Mouse (Mus musculus): ENCODE measurements around the gene Ccdc187.

The Ccdc187 gene

DNA sequence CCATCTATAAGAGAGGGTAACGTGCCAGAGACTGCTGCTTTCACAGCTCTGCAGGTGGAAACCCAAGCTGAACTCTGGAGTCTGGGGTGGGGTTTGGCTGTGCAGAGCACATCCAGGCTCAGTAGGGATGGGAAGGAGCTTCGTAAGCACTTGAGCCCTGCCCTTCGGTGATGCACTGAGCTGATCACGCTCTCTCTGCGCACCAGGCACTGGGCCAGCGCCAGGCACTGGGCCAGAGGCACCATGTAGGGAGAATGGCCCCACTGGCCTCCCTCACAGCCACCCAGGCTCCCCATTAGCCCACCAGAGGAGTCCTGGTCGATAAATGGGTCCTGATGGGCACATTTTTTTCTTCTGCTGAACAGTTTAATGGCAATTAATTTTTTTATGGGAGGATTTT is 8.6 kb downstream of the Ccdc187 start:
- CTCF ChIA-PET = no interaction called here

GRCm38 (mm10) chr2:26280594-26280993 is 13.8 kb downstream of the Ccdc187 start:
- CTCF ChIA-PET = no interaction called here

DNA sequence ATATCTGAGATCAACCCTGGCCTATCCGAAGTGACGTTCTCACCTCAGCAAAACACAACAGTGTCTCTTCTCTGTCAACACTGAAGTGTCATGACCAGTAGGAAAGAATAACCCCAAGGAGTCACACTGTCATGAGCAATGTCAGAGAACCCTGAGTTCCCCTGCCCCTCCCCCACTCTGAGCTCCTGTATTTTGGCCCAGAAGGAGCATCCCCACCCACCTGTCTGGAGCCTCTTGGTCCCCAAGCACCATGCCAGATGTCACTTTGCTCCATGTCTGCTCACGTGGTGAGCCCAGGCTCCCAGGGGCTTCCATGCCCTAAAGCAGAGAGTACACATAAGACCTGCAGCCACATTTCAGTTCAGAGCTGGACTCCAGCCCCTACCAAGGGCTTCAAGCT is 14.6 kb downstream of the Ccdc187 start:
- CTCF ChIA-PET = no interaction called here

DNA sequence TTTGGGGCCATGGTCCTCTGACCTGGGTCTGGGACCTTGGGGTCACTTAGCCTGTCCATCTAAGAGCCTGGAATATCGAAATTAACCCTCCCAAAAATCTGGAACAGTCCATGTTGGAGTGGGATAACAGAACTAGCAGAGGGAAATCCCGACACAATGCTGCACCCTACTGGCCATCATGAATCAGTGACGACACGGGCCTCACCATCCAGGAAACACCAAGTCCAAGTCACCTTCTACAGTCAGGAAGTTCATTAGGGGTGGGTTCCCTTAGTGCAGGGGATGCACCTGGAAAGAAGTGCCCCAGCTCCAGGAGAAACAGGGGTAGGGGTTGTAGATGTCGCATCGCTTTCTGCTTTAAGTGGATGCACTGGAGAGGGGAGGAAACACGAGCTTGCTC is 20.7 kb downstream of the Ccdc187 start:
- CTCF ChIA-PET = no interaction called here

- CTCF ChIA-PET = no interaction called here
Measured at GRCm38 (mm10) chr2:26268216-26268615, 26.1 kb downstream of the Ccdc187 start.

DNA sequence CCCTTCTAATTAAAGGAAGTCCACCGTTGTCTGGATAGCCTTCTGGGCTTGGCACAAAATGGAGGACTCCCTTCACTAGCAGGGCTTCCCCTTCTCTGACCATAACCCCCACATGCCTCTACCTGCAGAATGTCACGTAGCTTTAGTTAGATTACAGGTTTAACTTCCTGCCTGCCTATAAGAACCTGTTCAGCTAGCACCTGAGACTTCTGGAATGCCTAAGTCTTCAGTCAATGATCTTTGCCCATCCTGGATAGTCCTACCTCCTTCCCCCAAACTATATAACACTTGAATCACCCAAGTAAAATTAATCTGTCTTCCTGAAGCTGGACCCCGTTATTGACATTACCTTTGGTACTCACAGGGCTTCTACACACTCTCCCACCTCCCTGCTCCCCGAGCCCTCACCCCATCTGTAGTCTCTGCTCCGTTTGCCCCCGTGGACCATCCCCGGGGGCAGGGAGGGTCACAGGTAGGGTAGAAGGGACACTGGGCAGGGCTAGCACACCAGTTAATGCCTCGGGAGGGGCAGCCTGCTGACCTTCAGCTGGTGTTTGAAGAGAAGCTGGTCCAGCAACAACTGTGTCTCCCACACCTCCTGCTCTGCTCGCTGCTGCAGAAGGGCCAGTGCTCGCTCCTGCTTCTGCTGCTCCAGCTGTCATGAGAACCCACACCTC is 28.2 kb downstream of the Ccdc187 start:
- CTCF ChIA-PET = no interaction called here

DNA sequence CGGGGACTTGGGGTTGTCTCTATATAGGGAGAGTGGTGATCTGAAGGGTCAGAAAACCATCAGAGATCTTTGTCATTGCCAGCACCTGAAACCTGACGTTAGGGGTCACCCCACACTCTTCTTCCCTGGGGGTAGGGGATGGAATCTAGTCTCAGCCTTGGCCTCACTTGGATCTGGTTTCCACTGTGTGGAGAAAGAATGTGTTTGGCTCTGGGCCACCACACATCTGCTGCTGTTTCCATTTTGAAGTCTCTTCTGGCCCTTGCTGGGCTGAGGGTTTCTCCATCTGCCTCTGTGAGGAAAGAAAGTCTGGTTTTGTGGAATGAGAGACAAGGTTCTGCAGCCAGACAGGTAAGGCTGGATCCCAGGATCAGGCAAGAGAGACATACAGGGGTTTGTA is 29.3 kb downstream of the Ccdc187 start:
- CTCF ChIA-PET = no interaction called here

GRCm38 (mm10) chr2:26264646-26265045 is 29.7 kb downstream of the Ccdc187 start:
- CTCF ChIA-PET = no interaction called here

DNA sequence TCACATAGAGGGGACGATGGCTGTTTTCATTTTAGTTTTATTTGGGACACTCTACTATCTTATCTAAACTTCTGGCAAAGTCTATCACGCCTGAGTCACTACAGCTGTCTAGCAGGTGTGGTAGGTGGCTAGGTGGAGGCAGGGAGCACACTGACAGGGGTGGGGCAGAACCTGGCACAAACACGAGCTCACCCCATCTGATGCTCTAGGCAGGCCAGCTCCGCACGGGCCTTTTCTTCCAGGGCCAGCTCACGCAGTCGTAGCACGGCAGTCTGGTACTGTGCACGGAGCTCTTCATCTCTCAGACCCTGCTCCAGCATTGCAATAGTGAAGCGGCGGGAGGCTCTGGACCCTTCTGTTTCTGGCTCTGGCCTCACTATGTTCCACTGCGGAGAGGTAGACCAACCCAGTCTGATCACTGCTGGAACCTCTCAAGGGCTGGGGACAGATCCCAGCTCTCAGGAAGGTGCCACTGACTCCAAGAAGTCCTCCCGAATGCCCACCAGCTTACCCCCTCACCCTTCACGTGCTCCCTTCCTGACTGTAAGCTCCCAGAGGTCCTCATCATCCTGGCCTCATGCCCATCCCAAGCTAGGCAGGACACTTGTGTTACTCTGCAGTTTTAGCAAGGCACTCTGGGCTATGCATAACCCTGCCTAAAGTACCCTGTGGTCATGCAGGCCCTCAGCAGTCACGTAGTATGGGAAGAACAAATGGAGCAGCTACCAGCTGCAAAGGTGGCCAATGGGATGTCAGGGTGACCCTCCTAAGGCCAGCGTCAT is 36.9 kb downstream of the Ccdc187 start:
- CTCF ChIA-PET = no interaction called here

- CTCF ChIA-PET = no interaction called here
Measured at GRCm38 (mm10) chr2:26254816-26255215, 39.5 kb downstream of the Ccdc187 start.

- CTCF ChIA-PET = no interaction called here
Measured at GRCm38 (mm10) chr2:26252514-26253206, 41.7 kb downstream of the Ccdc187 start.

DNA sequence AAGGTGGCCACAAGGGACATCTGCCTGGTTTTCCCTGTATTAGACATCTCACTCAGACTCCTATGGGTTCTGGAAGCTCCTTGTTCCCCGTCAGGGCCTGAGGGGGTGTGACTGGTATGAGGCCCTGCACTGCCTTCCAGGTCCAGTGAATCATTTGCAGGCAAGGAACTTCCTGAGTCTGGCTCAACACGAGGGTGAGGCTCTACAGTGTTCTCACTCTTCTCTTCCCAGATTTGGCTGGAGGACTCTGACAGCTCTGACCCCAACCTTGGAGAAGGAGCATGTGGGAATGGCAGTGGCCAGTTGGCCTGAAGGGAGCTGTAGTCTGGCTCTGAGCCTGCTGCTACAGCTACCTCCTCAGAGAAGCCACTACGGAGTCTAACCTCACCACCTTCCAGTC is 46.8 kb downstream of the Ccdc187 start:
- CTCF ChIA-PET = no interaction called here

DNA sequence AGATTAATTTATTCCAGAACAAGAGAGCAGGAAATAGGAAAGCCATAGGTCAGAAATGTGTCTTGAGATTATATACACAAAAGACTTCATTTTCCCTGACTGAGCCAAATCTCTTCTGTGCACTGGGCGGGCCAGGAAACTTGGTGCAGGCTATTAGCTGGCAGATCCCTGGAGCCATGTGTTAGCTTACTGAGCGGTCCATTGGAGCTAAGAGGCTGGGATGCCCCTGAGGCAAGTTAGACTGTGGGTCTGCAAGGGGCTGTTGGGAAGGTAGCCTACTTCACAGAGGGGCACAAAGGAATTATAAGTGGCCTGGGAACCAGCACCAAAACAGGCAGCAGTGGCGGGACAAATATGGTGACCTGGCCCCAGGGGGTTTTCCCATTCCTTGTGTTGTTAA is 53.5 kb downstream of the Ccdc187 start:
- CTCF ChIA-PET = no interaction called here

DNA sequence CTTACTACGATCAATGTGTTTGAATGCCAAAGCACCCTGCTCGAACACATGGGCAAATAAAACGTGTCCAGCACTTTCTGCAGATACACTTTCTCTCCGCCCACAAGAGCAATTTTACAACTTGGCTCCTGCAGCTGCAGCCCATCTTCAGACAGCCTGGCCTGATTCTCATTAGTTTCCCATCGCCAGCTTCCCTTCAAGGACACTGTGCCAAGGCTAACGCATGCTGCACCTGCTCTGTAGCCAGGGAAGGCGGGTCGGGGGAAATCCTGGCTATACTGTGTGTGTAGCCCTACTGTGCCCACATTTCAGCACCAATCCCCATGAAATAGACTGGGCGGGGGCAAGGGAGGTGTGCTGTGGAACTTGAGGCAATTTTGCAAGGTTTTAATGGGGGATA is 54.0 kb downstream of the Ccdc187 start:
- CTCF ChIA-PET = no interaction called here

- CTCF ChIA-PET = interaction anchor here (0.6 kb wide), 1 partner anchor 350 kb away, joined by 5 read pairs; no protein-coding TSS in a partner anchor
Measured at GRCm38 (mm10) chr2:26237290-26237782, 57.0 kb downstream of the Ccdc187 start, which contains the start of gene Qsox2. Qsox2 (minus strand) TSS chr2:26237525.

GRCm38 (mm10) chr2:26236681-26237289 is 57.6 kb downstream of the Ccdc187 start:
- CTCF ChIA-PET = interaction anchor here (0.6 kb wide), 1 partner anchor 349 kb away, joined by 5 read pairs; no protein-coding TSS in a partner anchor

DNA sequence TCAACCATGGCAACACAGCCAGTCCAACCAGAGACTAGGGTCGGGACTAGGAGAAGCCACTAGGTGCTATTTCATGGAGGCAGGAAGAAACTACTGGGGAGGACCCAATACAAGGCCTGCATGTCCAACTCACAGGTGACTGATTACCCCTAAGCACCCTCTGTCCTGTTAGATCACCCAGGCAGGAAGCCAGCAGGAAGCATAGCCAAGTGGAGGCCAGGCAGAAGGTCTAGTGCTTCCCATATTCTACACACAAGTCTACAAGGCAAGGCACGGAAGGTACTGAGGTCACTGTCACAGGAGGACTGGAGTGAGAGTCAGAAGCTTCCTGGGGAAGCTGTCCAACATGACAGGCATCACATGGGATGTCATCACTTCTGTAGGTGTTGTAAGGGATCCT is 59.6 kb downstream of the Ccdc187 start:
- CTCF ChIA-PET = no interaction called here

DNA sequence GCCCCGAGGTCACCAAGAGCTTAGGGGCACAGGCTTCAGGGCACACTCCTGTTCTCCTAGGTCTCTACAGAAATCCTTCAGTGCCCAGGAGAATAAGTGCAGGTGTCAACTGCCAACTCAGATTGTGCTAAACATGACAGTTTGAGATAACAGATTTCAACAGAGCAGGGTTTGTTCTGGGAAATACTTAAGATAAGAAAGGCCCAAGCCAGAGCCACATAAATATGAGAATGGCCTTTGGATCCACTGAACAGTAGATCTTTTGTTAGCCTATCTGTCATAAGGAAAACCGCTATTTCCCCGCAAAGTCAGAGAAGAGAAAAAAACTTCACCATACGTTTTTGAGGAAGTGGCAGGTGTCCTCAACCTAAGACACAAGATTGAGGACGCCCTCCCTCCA is 60.1 kb downstream of the Ccdc187 start:
- CTCF ChIA-PET = interaction anchor here (0.7 kb wide), 1 partner anchor 322 kb away, joined by 5 read pairs; no protein-coding TSS in a partner anchor

DNA sequence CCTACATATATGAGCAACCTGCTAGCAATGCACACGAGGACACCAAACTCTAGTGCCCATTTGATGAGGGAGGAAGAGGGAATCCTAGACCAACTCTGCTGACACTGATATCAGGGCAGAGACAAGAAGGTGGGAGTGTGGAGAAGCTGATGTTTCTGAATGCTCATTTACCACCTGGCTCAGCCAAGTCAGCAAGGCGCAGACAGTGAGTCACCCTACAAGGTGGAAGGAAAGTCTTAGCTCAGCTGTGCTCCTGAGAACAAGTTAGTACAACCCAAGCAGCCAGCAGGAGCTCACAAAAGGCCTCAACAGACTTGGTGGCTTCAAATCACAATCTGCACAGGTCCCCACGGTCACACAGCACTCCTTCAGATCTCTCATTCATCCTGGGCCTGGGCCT is 63.0 kb downstream of the Ccdc187 start:
- CTCF ChIA-PET = no interaction called here

DNA sequence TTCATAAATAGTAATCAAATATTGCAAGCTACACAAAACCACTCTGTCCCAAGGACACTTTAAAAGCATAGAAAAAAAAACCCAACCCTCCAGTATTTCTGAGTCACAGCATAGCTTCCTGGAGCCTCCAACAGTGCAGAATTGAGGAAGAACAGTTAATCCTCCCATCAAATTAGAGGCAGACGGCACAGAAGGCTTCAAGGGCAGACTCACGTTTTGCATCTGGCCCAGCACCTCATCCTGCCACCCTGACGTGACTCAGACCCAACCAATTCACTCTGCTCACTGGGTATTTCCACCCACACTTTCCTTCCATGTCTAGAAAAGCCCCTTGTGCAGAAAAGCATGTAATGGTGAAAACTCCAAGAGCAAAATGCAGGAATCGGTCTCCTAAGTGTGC is 64.1 kb downstream of the Ccdc187 start:
- CTCF ChIA-PET = no interaction called here

DNA sequence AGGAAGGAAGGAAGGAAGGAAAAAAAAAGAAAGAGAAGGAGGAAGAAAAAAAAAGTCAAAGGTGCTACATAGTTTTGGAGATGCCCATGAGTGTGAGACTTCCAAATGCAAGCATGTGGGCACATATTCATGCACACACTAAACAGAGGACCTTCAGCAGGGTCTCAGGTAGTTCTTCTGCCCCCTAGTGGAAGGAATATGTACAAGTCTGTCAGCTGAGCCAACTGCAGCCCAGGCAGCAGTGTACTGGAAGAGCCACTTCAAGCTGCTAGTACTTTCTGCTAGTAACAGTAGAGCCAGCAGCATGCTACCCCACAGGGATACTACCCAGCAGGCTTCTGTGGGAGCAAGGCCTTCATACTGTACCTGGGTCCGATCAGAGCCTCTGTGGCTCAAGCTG is 66.6 kb downstream of the Ccdc187 start:
- CTCF ChIA-PET = no interaction called here

- CTCF ChIA-PET = no interaction called here
Measured at GRCm38 (mm10) chr2:26225242-26225641, 69.1 kb downstream of the Ccdc187 start.
